Mouse (Mus musculus): ENCODE measurements around the gene Dnase2b.

- TF ChIP-seq CEBPB (IDR thresholded peaks at IDR 0.05; ENCODE audit: low read depth) (no peak), CTCF (IDR thresholded peaks at IDR 0.05; ENCODE audit: control insufficient read depth, insufficient read depth, insufficient read length) (no peak), USF1 (IDR thresholded peaks at IDR 0.05; ENCODE audit: low read depth) (no peak), MYOD1 (IDR thresholded peaks at IDR 0.05; ENCODE audit: control insufficient read depth, insufficient read length, low read depth) (no peak), MAX (IDR thresholded peaks at IDR 0.05) (no peak)
These were observed 52.5 kb downstream of the Dnase2b start for GRCm38 (mm10) chr3:146562936-146563335.

All from C2C12 (cell line).